Mouse (Mus musculus) gastrocnemius, adult 2 months (tissue): ENCODE data around the gene Cand1. TPM values are rescaled to one million over a fixed set of nuclear protein-coding genes. Genes with fewer than 3 reads are reported as not detected.

Experiments used
- DNase-seq: peaks from one replicate; pipeline ENCODE4 v3.0.0; 2022
- H3K27ac ChIP-seq: fragments of 200-600 bp; 2 replicates; pipeline ENCODE4 v1.8.1; 2022; ENCODE audit warnings: mild to moderate bottlenecking
- H3K4me3 ChIP-seq: fragments of 200-600 bp; 2 replicates; pipeline ENCODE4 v1.8.1; 2022; ENCODE audit warnings: mild to moderate bottlenecking, moderate library complexity
- CTCF ChIP-seq: fragments of 200-600 bp; IDR thresholded peaks from 2 replicates; pipeline ENCODE4 v1.8.1; 2022; ENCODE audit warnings: antibody characterized with exemption, mild to moderate bottlenecking, moderate library complexity
- intact Hi-C: fragments of 180-260 bp; cut with DNase I; formaldehyde crosslinking; loops from one replicate; pipeline ENCODE4 v1.15.1; 2025
- total RNA-seq, 2 experiments: library from RNA; stranded (reverse); gene quantifications; 2 replicates each; pipeline ENCODE4 v1.2.3; 2021

The Cand1 gene
- total RNA-seq, 2 experiments from 2014 or later = 11.2 to 17.5 TPM

DNA sequence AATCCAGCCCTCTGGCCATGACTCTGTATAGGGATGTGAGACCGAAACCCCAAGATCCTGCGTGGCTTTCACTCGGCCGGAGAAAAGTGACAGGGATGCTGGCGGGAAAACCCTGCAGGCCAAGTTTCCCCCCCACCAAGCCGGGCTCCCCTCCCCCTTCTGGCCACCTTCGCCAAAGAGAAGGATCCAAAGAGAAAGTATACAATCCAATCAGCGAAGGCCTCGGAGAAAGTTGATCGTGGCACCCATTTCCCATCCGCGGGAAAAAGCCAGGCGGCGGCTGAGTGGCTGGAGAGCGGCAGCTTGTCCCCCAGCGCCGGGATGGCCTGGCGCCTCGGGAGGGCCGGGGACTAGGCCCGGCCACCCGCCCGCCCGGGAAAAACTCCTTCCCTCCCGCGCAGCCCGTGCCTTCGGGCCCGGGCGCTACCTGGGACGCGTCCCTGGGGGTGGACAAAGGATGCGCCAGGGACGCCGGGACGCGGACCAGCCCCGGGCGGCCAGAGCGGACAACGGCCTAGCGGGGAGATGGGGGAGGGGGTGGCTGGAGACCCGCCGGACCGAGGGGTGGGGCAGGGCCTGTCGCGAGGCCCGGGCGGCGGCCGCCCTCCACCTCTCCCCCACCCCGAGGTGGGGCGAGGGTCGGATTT is 747 bp downstream of the Cand1 start:
- intact Hi-C loops = no loop called here
- Histone ChIP-seq H3K27ac (peak overlapping the region; percentile 99), H3K4me3 (peak overlapping the region; percentile 92)
- TF ChIP-seq CTCF = no peak
- peak; percentile 72 for DNase-seq

DNA sequence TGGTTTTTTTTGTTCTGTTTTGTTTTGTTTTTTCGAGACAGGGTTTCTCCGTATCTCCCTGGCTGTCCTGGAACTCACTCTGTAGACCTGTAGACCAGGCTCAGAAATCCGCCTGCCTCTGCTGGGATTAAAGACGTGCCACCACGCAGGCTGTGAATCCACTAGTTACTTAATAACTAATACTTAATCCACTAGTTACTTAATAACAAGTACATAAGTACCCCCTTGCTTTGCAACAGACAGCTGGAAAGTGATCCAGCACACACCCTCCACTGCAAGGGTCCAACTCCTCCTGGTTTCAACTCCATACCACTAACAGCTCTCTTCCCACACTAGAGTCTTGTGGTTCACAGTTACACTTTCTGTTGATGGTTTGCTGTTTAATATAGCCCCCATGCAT is 8.3 kb downstream of the Cand1 start:
- no peak overlapping the region for H3K4me3 ChIP-seq
- no peak for DNase-seq
- intact Hi-C loops = no loop called here
- no peak overlapping the region for H3K27ac ChIP-seq
- no peak for TF ChIP-seq CTCF

- Histone ChIP-seq H3K4me3 (no peak overlapping the region), H3K27ac (no peak overlapping the region)
- TF ChIP-seq CTCF = no peak
- intact Hi-C loops = no loop called here
- DNase-seq = no peak
Observed at GRCm38 (mm10) chr10:119230703-119231102, 9.2 kb downstream of the Cand1 start.

- no peak for TF ChIP-seq CTCF
- no peak for DNase-seq
- intact Hi-C loops = no loop called here
- Histone ChIP-seq H3K4me3 (no peak overlapping the region), H3K27ac (no peak overlapping the region)
Observed at GRCm38 (mm10) chr10:119230074-119230669, 9.7 kb downstream of the Cand1 start.

DNA sequence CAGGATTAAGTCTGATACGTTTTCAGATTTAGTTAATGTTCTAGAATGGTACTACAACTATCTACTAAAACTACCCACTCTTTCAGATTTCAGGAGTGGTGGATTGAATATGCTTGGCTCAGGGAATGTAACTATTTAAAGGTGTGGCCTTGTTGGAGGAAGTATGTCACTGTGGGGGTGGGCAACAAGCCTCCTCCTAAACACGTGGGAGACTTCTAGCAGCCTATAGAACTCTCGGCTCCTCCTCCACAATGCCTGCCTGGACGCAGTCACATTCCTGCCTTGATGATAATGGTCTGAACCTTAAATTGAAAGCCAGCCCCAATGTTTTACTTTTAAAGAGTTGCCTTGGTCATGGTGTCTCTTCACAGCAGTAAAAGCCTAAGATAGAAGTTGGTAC is 16.2 kb downstream of the Cand1 start:
- Histone ChIP-seq H3K27ac (no peak overlapping the region), H3K4me3 (no peak overlapping the region)
- no peak for TF ChIP-seq CTCF
- DNase-seq = no peak
- intact Hi-C loops = no loop called here

- no peak for TF ChIP-seq CTCF
- H3K27ac ChIP-seq = no peak overlapping the region
- DNase-seq = no peak
- no peak overlapping the region for H3K4me3 ChIP-seq
- intact Hi-C loops = no loop called here
Observed at GRCm38 (mm10) chr10:119221631-119222030, 18.2 kb downstream of the Cand1 start.

DNA sequence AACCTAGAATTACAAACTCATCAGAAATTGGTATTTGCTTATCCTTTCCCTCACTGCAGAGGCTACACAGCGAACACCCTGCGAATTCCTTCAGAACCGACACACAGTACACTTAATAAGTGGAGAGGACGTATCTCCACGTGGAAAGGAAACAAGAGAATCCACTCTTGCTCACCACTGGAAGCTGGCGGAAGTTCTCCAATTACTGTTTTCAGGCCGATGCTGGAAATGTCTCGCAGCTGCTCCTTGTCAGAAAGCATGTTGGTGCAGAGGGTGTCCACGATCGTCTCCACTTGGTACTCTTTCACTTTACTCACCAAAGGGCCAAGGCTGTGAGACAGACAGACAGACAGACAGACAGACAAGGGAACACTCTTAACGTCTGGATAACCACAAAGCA is 20.4 kb downstream of the Cand1 start:
- no peak for TF ChIP-seq CTCF
- intact Hi-C loops = no loop called here
- peak overlapping the region; percentile 87 for H3K27ac ChIP-seq
- peak overlapping the region; percentile 52 for H3K4me3 ChIP-seq
- DNase-seq = peak; percentile 47

DNA sequence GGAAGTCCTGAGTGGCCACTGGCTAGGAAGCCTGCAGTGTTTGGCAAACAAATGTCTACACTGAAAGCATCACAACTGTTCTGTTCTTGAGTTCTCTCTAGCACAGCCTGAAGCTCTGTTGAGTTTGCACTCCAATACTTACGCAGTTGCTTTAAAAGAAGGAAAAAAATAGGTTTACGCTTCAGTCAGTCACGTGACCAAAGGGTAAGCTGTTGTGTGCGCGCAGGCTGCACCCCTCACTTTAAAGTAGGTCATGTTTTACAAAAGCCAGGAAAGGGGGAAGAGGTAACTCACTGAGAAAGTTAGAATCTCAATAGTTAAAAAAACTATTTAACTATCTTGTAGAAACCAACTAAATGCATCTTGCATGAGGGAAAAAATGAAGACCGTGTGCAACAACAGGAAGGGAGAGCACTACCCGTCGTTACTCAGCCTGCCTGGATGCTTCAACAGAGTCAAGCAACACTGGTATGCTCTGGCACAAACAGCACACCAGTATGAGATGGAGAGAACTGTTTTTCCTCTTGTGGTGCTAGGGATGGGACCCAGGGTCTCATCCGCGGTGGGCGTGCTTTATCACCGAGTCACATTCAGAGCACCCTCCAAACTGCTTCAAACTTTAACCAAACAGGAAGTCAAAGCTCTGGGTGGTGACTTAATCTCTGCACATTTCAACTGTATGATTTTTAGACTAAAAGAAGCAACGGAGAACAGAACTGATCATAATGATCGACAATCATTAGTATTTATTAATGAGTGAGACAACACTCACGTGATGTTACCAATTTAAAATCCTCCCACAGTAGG is 21.4 kb downstream of the Cand1 start:
- no peak for DNase-seq
- TF ChIP-seq CTCF = no peak
- Histone ChIP-seq H3K27ac (peak overlapping the region; percentile 87), H3K4me3 (no peak overlapping the region)
- intact Hi-C loops = no loop called here

GRCm38 (mm10) chr10:119212443-119212842 is 27.4 kb downstream of the Cand1 start:
- H3K4me3 ChIP-seq = no peak overlapping the region
- TF ChIP-seq CTCF = no peak
- intact Hi-C loops = no loop called here
- DNase-seq = no peak
- no peak overlapping the region for H3K27ac ChIP-seq

GRCm38 (mm10) chr10:119211251-119211650 is 28.6 kb downstream of the Cand1 start:
- H3K4me3 ChIP-seq = no peak overlapping the region
- intact Hi-C loops = no loop called here
- H3K27ac ChIP-seq = no peak overlapping the region
- DNase-seq = no peak
- no peak for TF ChIP-seq CTCF

- intact Hi-C loops = no loop called here
- no peak for TF ChIP-seq CTCF
- DNase-seq = no peak
- Histone ChIP-seq H3K4me3 (no peak overlapping the region), H3K27ac (no peak overlapping the region)
Observed at GRCm38 (mm10) chr10:119206309-119206932, 33.4 kb downstream of the Cand1 start.

DNA sequence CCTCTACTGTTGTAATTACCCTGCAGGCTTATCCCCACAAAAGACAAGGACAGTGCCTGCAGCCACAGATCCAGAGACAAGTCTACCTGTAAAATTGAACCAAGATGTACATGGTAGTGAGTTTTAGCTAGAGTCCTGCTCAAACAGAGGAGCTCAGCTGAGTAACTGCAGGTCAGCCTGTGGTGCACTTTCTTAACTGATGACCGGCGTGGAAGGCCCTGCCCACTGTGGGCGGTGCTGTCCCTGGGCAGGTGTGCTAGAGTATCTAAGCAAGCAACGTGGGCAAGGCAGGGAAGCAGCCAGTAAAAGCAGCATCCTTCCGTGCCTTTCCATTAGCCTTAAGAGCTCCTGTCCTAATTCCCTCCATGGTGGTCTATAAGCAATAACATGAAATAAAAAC is 34.6 kb downstream of the Cand1 start:
- TF ChIP-seq CTCF = no peak
- H3K4me3 ChIP-seq = no peak overlapping the region
- H3K27ac ChIP-seq = no peak overlapping the region
- DNase-seq = no peak
- intact Hi-C loops = no loop called here

GRCm38 (mm10) chr10:119204334-119204946 is 35.4 kb downstream of the Cand1 start:
- intact Hi-C loops = no loop called here
- no peak overlapping the region for H3K4me3 ChIP-seq
- no peak for DNase-seq
- H3K27ac ChIP-seq = no peak overlapping the region
- no peak for TF ChIP-seq CTCF
